Mouse (Mus musculus) kidney, adult 10 weeks (tissue): ENCODE measurements around the gene Ctns. TPM values are rescaled to one million over a fixed set of nuclear protein-coding genes. Genes with fewer than 3 reads are reported as not detected.

Experiments used
- polyA plus RNA-seq: library from polyadenylated mRNA; stranded (reverse); fragments of 350-450 nt; fragmentation: Illumina TruSeq; extraction: RNeasy Lipid Tissue Mini Kit (QIAGEN cat#74804); gene quantifications from one replicate; pipeline ENCODE4 v1.2.3, GENCODE M21; 2014; ENCODE audit warnings: low read depth, low replicate concordance

The Ctns gene
- polyA plus RNA-seq, result 20.8 TPM

GRCm38 (mm10) chr11:73198603-73199229, at the start of gene Ctns:
TSS of gene Ctns (minus strand) at chr11:73199042.

DNA sequence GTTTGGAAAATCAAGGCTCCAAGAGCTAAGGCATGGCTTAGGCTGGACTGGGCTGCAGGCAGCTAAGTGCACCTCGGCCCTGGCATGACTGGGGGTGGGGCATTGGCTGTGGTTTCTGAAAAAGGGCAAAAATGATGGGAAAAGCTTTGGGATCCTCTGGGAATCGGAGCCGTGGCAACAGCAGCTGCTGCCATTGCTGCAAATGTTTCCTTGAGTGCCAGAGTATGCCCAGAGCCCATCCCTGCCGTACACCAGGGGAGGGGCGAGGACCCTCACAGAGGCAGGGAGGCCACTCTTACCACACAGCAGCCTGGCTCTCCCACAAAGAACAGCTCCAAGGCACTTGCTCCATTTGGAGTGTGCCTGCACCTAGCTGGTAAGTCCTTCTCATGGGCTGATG, 35.1 kb upstream of the Ctns start, which contains the start of gene Trpv1:
TSS of gene Trpv1 (plus strand) at position 301 of the 400 bp plus-strand sequence.

GRCm38 (mm10) chr11:73199230-73199712, 429 bp upstream of the Ctns start, which contains the start of gene Shpk:
TSS of gene Shpk (plus strand) at chr11:73199460.

DNA sequence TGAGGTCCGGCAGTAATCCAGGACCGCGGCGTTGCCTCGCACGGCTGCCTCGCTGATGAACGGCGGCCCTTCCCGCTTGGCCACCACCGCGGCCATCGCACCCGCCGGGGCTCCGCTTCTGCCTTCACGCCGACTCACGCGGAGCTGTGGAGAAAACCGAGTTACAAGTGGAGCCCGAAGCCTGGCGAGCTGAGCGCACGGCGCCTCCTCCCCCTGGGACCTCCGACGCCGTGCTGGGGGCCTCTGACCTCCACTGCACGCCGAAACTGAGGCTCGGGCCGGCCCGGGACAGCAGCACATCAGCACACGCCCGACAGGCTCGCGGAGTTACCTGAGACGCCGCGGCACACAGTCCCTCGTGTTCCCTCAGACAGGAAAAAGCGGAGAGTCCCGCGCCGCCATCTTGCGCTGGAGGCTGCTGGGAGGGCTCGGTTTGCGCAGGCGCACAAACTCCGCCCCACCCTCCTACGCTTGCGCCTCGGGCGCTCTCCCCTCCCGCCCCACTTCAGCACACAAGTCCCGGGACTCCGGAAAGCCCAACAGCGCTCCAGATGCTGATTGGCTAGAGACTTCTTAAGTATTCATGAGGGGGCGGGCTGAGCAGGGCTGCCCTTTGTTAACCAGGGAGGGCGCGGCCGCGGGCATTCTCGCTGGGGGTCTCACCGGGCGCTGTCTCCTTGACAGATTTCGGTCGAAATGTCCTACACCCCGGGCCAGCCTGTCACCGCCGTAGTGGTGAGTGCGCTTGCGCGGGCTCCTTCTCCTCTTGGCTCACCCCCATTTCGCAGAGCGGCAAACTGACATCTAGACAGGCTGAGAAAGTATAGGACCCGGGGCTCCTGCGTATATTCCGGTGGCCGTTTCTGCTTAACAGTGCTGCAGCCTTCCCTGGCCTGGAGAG, 22.0 kb downstream of the Ctns start, which contains the start of the genes Emc6 and Tax1bp3:
TSS of gene Emc6 (minus strand) at position 430 of the 901 bp plus-strand sequence.
TSS of gene Tax1bp3 (plus strand) at position 476 of the 901 bp plus-strand sequence.

GRCm38 (mm10) chr11:73159957-73160810, 38.7 kb downstream of the Ctns start, which contains the start of gene P2rx5:
TSS of gene P2rx5 (plus strand) at chr11:73160421.

DNA sequence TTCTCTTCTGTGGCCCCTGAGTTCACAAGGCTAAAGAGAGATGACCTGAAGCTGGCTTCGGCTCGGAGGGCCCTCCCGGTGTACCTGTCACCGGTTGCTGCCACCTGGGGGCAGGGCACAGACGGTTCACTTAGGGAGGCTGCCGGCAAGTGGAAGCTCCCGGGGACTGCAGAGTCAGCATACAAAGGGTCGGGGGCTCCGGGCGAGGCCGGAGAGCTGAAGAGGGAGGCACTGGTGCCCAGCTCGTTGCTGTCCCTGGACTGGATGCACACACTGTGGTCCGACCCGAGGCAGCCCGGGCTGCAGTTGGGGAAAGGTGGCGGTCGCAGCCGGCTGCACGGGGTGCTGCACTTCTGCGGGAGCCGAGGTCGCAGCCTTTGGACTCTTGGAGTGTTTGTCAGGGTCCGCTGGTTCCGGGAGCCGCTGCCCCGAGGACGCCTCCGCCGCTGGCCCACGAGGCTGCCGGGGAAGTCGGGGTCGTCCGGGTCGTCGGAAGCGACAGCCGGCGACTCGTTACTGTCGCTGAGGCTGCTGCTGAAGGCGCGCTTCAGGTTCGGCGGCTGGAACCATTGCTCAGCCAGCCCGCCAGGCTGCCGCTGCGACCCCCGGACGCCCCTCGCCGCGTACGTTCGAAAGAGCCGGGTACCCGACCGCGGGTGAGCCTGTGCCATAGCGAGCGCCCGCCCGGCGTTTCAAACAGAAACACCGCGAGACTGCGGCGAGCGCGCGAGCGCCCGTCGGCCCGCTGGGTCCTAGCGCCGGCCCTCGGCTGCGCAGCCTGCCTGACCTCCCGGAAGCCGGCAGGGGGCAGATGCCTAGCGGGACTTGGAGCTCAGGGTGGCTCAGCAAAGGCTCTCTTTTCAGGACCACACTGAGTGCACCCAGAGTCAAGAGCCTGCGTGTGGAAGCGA, 61.0 kb downstream of the Ctns start, which contains the start of gene Haspin:
TSS of gene Haspin (minus strand) at position 704 of the 911 bp plus-strand sequence.

Other genes starting within 250 kb of the Ctns start
- 5.0 TPM for gene Atp2a3, start 237.9 kb downstream of the Ctns start, polyA plus RNA-seq
- 1.1 TPM for gene P2rx1, start 199.9 kb downstream of the Ctns start, polyA plus RNA-seq
- 0.16 TPM for gene Camkk1, start 180.0 kb downstream of the Ctns start, polyA plus RNA-seq
- 6.7 TPM for gene Ncbp3, start 151.3 kb downstream of the Ctns start, polyA plus RNA-seq
- gene Itgae, start 108.5 kb downstream of the Ctns start, polyA plus RNA-seq, result 0.40 TPM
- 3.6 TPM for gene Haspin, start 60.7 kb downstream of the Ctns start, polyA plus RNA-seq
- gene P2rx5, start 38.6 kb downstream of the Ctns start, polyA plus RNA-seq, result 4.8 TPM
- 90.2 TPM for gene Emc6, start 22.0 kb downstream of the Ctns start, polyA plus RNA-seq
- 31.2 TPM for gene Tax1bp3, start 22.0 kb downstream of the Ctns start, polyA plus RNA-seq
- 7.5 TPM for gene Shpk, start 418 bp upstream of the Ctns start, polyA plus RNA-seq
- gene Trpv1, start 35.2 kb upstream of the Ctns start, polyA plus RNA-seq, result not detected
- 0.20 TPM for gene Trpv3, start 68.3 kb upstream of the Ctns start, polyA plus RNA-seq
- gene Aspa, start 130.6 kb upstream of the Ctns start, polyA plus RNA-seq, result 470 TPM
- not detected for gene Gm49340, start 130.7 kb upstream of the Ctns start, polyA plus RNA-seq
- 0.85 TPM for gene Spata22, start 130.7 kb upstream of the Ctns start, polyA plus RNA-seq
- gene Olfr20, start 151.7 kb upstream of the Ctns start, polyA plus RNA-seq, result not detected
- not detected for gene Olfr376, start 172.2 kb upstream of the Ctns start, polyA plus RNA-seq
- not detected for gene Olfr1, start 200.6 kb upstream of the Ctns start, polyA plus RNA-seq
- gene Olfr378, start 229.4 kb upstream of the Ctns start, polyA plus RNA-seq, result not detected